Mouse (Mus musculus) CH12.LX (cell line): ENCODE results near the gene Eif1.
"Not testable (repeated sequence)": the region's sequence is repeated elsewhere in the genome, so short reads cannot be mapped to it uniquely, and the experiment has no call there.

Source experiments
- CTCF ChIP-seq, 2 experiments: IDR thresholded peaks in 1 of 2; conservative IDR thresholded peaks in 1 of 2; 2 replicates each; pipeline ENCODE4 v1.5.1; 2011 to 2012; ENCODE audit warnings: low read depth in 2 of 2, low read length in 2 of 2, improper control_type of control experiment in 1 of 2, inconsistent platforms in 1 of 2, mild to moderate bottlenecking in 1 of 2, moderate library complexity in 1 of 2
- JUND ChIP-seq: conservative IDR thresholded peaks from 2 replicates; pipeline ENCODE4 v1.6.1; 2011; ENCODE audit warnings: low read depth, low read length, improper control_type of control experiment
- ZNF384 ChIP-seq: IDR thresholded peaks from 2 replicates; pipeline ENCODE4 v1.6.1; 2012; ENCODE audit warnings: low read depth, low read length, improper control_type of control experiment, inconsistent platforms

DNA sequence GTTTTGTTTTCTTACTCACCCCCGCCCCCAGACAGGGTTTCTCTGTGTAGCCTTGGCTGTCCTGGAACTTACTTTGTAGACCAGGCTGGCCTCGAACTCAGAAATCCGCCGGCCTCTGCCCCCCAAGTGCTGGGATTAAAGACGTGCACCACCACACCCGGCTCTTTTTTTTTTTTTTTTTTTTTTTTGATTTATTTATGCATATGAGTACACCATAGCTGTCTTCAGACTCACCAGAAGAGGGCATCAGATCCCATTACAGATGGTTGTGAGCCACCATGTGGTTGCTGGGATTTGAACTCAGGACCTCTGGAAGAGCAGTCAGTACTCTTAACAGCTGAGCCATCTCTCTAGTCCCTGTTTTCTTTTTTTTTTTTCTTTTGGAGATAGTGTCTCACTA, 11.0 kb upstream of the Eif1 start:
- peak; percentile 52 for TF ChIP-seq ZNF384
- not testable (repeated sequence) for TF ChIP-seq CTCF (conservative IDR thresholded peaks at IDR 0.05 in 1 of 2, IDR thresholded peaks at IDR 0.05 in 1 of 2; ENCODE audit: low read depth in 2 of 2, low read length in 2 of 2); JUND
